Mouse (Mus musculus) liver, postnatal 0 days (tissue): ENCODE data around the gene Acad10.

Experiments
- CTCF ChIP-seq: sonication (generic); IDR thresholded peaks from 2 replicates; pipeline ENCODE4 v1.5.1; 2016; ENCODE audit warnings: antibody characterized with exemption, low read depth
- EP300 ChIP-seq: IDR thresholded peaks from 2 replicates; pipeline ENCODE4 v1.6.1; 2016; ENCODE audit warnings: antibody characterized with exemption, low read depth, mild to moderate bottlenecking

GRCm38 (mm10) chr5:121623241-121623640 lies 37.1 kb downstream of the Acad10 start:
- TF ChIP-seq EP300 (no peak), CTCF (no peak)
